Mouse (Mus musculus): ENCODE data around the gene Hist1h2bb. TPM values are rescaled to one million over a fixed set of nuclear protein-coding genes. Genes with fewer than 3 reads are reported as not detected.
"Not testable (repeated sequence)": the region's sequence is repeated elsewhere in the genome, so short reads cannot be mapped to it uniquely, and the experiment has no call there.

The Hist1h2bb gene
- total RNA-seq (2017) = 151 to 300 TPM (median 178 TPM) in 3 replicates

DNA sequence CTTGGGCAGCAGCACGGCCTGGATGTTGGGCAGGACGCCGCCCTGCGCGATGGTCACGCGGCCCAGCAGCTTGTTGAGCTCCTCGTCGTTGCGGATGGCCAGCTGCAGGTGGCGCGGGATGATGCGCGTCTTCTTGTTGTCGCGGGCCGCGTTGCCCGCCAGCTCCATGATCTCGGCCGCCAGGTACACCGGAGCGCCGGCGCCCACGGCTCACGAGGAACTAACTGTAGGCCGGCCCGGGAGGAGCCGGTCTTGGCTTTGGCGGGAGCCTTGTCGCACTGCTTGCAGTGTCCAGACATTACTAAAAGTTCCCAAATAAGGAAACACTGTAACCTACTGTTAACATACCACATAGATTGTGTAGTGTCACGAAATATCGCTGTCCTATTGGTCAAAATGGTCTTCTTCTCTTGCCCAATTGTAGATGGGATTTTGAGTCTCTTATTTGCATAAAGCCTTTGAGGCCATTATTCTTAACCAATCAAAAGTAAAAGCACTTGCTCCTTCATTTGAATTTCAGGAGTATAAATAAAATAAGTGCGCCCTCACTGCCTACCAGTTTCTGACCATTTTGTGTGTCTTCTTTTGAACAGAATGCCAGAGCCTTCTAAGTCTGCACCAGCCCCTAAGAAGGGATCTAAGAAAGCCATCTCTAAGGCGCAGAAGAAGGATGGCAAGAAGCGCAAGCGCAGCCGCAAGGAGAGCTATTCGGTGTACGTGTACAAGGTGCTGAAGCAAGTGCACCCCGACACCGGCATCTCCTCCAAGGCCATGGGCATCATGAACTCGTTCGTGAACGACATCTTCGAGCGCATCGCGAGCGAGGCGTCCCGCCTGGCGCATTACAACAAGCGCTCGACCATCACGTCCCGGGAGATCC, at the start of gene Hist1h2bb:
TSS of gene Hist1h2bb (plus strand) at position 534 of the 880 bp plus-strand sequence.
- ATAC-seq (replicated peaks; ENCODE audit: insufficient number of reproducible peaks, low FRiP score, low TSS enrichment, poor library complexity, severe bottlenecking) = peak; percentile 91

- ATAC-seq (replicated peaks; ENCODE audit: insufficient number of reproducible peaks, low FRiP score, low TSS enrichment, poor library complexity, severe bottlenecking) = peak; percentile 27
Measured at GRCm38 (mm10) chr13:23697491-23698299, 48.8 kb upstream of the Hist1h2bb start.

- ATAC-seq (replicated peaks; ENCODE audit: insufficient number of reproducible peaks, low FRiP score, low TSS enrichment, poor library complexity, severe bottlenecking) = peak; percentile 89
Measured at GRCm38 (mm10) chr13:23698300-23698693, 48.2 kb upstream of the Hist1h2bb start, which contains the start of gene Hist1h4c. Hist1h4c (minus strand) TSS chr13:23698454.

DNA sequence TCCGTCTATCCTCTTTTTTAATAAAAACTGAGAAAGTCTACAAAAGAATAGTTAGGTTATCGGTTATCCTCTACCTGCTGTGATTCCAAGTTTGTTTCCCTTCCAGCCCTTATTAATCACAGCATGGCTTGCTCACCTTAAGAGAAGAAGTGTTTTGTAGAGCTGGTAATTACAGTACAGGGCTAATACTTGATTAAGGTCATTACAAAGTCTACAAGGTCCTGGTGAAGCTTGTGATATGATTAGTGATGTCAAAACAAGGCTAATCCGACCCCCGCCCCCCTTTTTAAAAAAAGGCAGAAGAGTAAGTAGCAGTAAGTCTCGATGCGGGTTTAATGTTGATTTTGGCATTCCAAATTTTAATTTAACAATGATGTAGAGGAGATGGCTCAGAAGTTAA, 47.5 kb upstream of the Hist1h2bb start:
- ATAC-seq (replicated peaks; ENCODE audit: insufficient number of reproducible peaks, low FRiP score, low TSS enrichment, poor library complexity, severe bottlenecking) = no peak

- no peak for ATAC-seq (replicated peaks; ENCODE audit: insufficient number of reproducible peaks, low FRiP score, low TSS enrichment, poor library complexity, severe bottlenecking)
Measured at GRCm38 (mm10) chr13:23699767-23700166, 46.8 kb upstream of the Hist1h2bb start.

- ATAC-seq (replicated peaks; ENCODE audit: insufficient number of reproducible peaks, low FRiP score, low TSS enrichment, poor library complexity, severe bottlenecking) = peak; percentile 77
Measured at GRCm38 (mm10) chr13:23700786-23701520, 45.6 kb upstream of the Hist1h2bb start.

GRCm38 (mm10) chr13:23702220-23702619, 44.3 kb upstream of the Hist1h2bb start:
- no peak for ATAC-seq (replicated peaks; ENCODE audit: insufficient number of reproducible peaks, low FRiP score, low TSS enrichment, poor library complexity, severe bottlenecking)

DNA sequence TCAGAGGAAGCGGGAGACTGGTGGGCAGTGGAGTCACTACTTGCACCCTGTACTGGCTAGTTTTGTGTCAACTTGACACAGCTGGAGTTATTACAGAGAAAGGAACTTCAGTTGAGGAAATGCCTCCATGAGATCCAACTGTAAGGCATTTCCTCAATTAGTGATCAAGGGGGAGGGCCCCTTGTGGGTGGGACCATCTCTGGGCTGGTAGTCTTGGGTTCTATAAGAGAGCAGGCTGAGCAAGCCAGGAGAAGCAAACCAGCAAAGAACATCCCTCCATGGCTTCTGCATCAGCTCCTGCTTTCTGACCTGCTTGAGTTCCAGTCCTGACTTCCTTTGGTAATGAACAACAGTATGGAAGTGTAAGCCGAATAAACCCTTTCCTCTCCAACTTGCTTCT, 43.7 kb upstream of the Hist1h2bb start:
- not testable (repeated sequence) for ATAC-seq (replicated peaks; ENCODE audit: insufficient number of reproducible peaks, low FRiP score, low TSS enrichment, poor library complexity, severe bottlenecking)

- peak; percentile 45 for ATAC-seq (replicated peaks; ENCODE audit: insufficient number of reproducible peaks, low FRiP score, low TSS enrichment, poor library complexity, severe bottlenecking)
Measured at GRCm38 (mm10) chr13:23705751-23706356, 40.7 kb upstream of the Hist1h2bb start.

- ATAC-seq (replicated peaks; ENCODE audit: insufficient number of reproducible peaks, low FRiP score, low TSS enrichment, poor library complexity, severe bottlenecking) = no peak
Measured at GRCm38 (mm10) chr13:23706771-23707170, 39.8 kb upstream of the Hist1h2bb start.

- ATAC-seq (replicated peaks; ENCODE audit: insufficient number of reproducible peaks, low FRiP score, low TSS enrichment, poor library complexity, severe bottlenecking) = no peak
Measured at GRCm38 (mm10) chr13:23708041-23708440, 38.5 kb upstream of the Hist1h2bb start.

GRCm38 (mm10) chr13:23708654-23709053, 37.9 kb upstream of the Hist1h2bb start:
- ATAC-seq (replicated peaks; ENCODE audit: insufficient number of reproducible peaks, low FRiP score, low TSS enrichment, poor library complexity, severe bottlenecking) = no peak

DNA sequence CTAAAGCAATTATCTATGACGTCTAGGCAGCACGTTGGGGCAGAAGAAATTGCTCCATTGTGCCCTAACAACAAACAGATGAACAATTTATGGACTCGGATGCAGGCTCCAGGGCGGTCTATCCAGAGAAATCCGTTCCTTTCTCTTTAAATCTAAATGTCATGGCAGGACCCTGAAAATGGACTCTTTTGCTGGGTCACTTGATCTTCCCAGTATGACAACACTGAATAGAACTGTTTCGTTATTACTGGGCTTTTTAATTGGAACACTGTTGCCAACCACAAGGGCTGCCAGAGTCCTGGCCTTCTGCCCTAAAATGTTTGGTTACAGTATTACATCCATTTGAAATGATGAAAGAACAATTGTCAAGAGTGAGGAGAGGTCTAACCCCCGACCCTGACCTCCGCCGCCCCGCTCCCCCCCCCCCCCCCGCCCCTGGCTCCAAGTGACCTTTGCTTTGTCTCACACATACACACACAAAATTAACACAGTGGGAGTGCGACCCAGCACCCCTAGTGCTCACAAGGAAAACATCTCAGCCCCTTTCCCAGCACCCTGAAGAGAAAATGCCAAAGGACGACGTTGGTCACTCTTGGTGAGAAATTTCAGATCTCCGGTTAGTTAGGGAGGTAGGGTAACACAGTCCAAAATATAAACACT, 36.7 kb upstream of the Hist1h2bb start:
- no peak for ATAC-seq (replicated peaks; ENCODE audit: insufficient number of reproducible peaks, low FRiP score, low TSS enrichment, poor library complexity, severe bottlenecking)

GRCm38 (mm10) chr13:23710374-23711089, 36.0 kb upstream of the Hist1h2bb start, which contains the start of gene Hfe:
Hfe (minus strand) TSS chr13:23710854.
- peak; percentile 64 for ATAC-seq (replicated peaks; ENCODE audit: insufficient number of reproducible peaks, low FRiP score, low TSS enrichment, poor library complexity, severe bottlenecking)

- peak; percentile 88 for ATAC-seq (replicated peaks; ENCODE audit: insufficient number of reproducible peaks, low FRiP score, low TSS enrichment, poor library complexity, severe bottlenecking)
Measured at GRCm38 (mm10) chr13:23716261-23717042, 30.1 kb upstream of the Hist1h2bb start.

- no peak for ATAC-seq (replicated peaks; ENCODE audit: insufficient number of reproducible peaks, low FRiP score, low TSS enrichment, poor library complexity, severe bottlenecking)
Measured at GRCm38 (mm10) chr13:23717176-23717575, 29.4 kb upstream of the Hist1h2bb start.

Measured in monocyte, adult 5-6 weeks (primary cell).